Mouse (Mus musculus) forebrain, embryonic 11.5 days (tissue): Measurements from ENCODE around the gene Mars. TPM values are rescaled to one million over a fixed set of nuclear protein-coding genes. Genes with fewer than 3 reads are reported as not detected.

Experiments used
- ATAC-seq: fragments of 200-750 bp; cut with Nextera tagmentation; replicated peaks from 2 replicates; pipeline ENCODE4 v1.8.0; 2017; ENCODE audit warnings: moderate TSS enrichment; ENCODE audit not compliant: low FRiP score
- DNase-seq: peaks from one replicate; pipeline ENCODE4 v3.0.0-alpha.2; 2017; ENCODE audit warnings: low spot score
- H3K27ac ChIP-seq: fragments of 300-500 bp; sonication (generic); 2 replicates; pipeline ENCODE4 v1.5.1; 2014; ENCODE audit warnings: low read depth, low read length
- H3K27me3 ChIP-seq: fragments of 300-500 bp; sonication (generic); 2 replicates; pipeline ENCODE4 v1.6.1; 2014; ENCODE audit warnings: mild to moderate bottlenecking, low read length, mixed read lengths; ENCODE audit not compliant: control insufficient read depth, insufficient read depth
- H3K36me3 ChIP-seq: fragments of 300-500 bp; sonication (generic); 2 replicates; pipeline ENCODE4 v1.6.1; 2014; ENCODE audit warnings: mild to moderate bottlenecking, low read length, moderate library complexity, mixed read lengths; ENCODE audit not compliant: control insufficient read depth, insufficient read depth
- H3K4me1 ChIP-seq: fragments of 300-500 bp; sonication (generic); replicated peaks from 2 replicates; pipeline ENCODE4 v1.6.1; 2014; ENCODE audit warnings: low read length, mixed read lengths; ENCODE audit not compliant: control insufficient read depth, insufficient read depth
- H3K4me2 ChIP-seq: fragments of 300-500 bp; sonication (generic); 2 replicates; pipeline ENCODE4 v1.6.1; 2014; ENCODE audit warnings: low read depth, mild to moderate bottlenecking, low read length, moderate library complexity, mixed read lengths; ENCODE audit not compliant: severe bottlenecking
- H3K4me3 ChIP-seq: fragments of 300-500 bp; sonication (generic); 2 replicates; pipeline ENCODE4 v1.5.1; 2014; ENCODE audit warnings: low read depth, low read length
- H3K9ac ChIP-seq: fragments of 300-500 bp; sonication (generic); 2 replicates; pipeline ENCODE4 v1.6.1; 2014; ENCODE audit warnings: low read length
- H3K9me3 ChIP-seq: fragments of 300-500 bp; sonication (generic); 2 replicates; pipeline ENCODE4 v1.6.1; 2016; ENCODE audit warnings: low read length, mixed read lengths; ENCODE audit not compliant: control insufficient read depth
- WGBS: fragments of 180-500 bp; shearing (Covaris S2); extraction: QIAGEN DNeasy Blood & Tissue Kit; methylation state at CpG from one replicate; pipeline ENCODE4 v1.1.7; 2014; 5-methylcytosine and 5-hydroxymethylcytosine counted together
- polyA plus RNA-seq: library from polyadenylated mRNA; unstranded; fragments of >200 nt; fragmentation: Nextera tagmentation; extraction: Ambion mirVana; gene quantifications from 2 replicates; pipeline ENCODE4 v1.2.1, GENCODE M21; 2014

The Mars gene
- polyA plus RNA-seq, 1 experiment from 2014 or later = 191 TPM

- H3K9me3 ChIP-seq = no peaks in the 10 kb centered on the region
- peaks cover 8% of the 10 kb centered on the region; the same call in 1 of the 2 replicates for H3K27me3 ChIP-seq
- no peak overlapping the region for H3K27ac ChIP-seq
- H3K4me1 ChIP-seq = peaks cover 12% of the 10 kb centered on the region
- H3K4me2 ChIP-seq = peak overlapping the region; percentile 97
- peak overlapping the region; percentile 97 for H3K4me3 ChIP-seq
- DNase-seq (no peak), ATAC-seq (no peak)
- WGBS = 76% methylated on average over 5 of the region's 5 CpGs
- H3K9ac ChIP-seq = peak overlapping the region; percentile 96
- no peaks in the 10 kb centered on the region; the same call in 1 of the 2 replicates for H3K36me3 ChIP-seq
Observed at GRCm38 (mm10) chr10:127267318-127267717, 44.3 kb downstream of the Mars start.

- Histone ChIP-seq H3K9ac (peak within 1 kb of the TSS; percentile 96), H3K27me3 (peaks cover 10% of the 10 kb centered on the region; the same call in 1 of the 2 replicates), H3K36me3 (no peaks in the 10 kb centered on the region; the same call in 1 of the 2 replicates), H3K9me3 (no peaks in the 10 kb centered on the region), H3K4me3 (peak within 1 kb of the TSS; percentile 97), H3K4me1 (peaks cover 14% of the 10 kb centered on the region), H3K4me2 (peak within 1 kb of the TSS; percentile 97), H3K27ac (peak within 1 kb of the TSS; percentile 63; the same call in 1 of the 2 replicates)
- ATAC-seq = peak; percentile 97
- peak; percentile 97 for DNase-seq
- under 1% methylated on average over 70 of the region's 70 CpGs for WGBS
Observed at GRCm38 (mm10) chr10:127266112-127267091, 45.2 kb downstream of the Mars start, which contains the start of gene Dctn2. Gene Dctn2 (plus strand): TSS chr10:127266368.

- ATAC-seq (peak; percentile 32; the same call in 1 of the 2 replicates), DNase-seq (no peak)
- WGBS = 34% methylated on average over 4 of the region's 4 CpGs
- no peak overlapping the region for H3K9ac ChIP-seq
- H3K9me3 ChIP-seq = no peaks in the 10 kb centered on the region
- H3K4me2 ChIP-seq = peak overlapping the region; percentile 24; the same call in 1 of the 2 replicates
- H3K27me3 ChIP-seq = peaks cover 10% of the 10 kb centered on the region; the same call in 1 of the 2 replicates
- peaks cover 16% of the 10 kb centered on the region for H3K4me1 ChIP-seq
- no peaks in the 10 kb centered on the region; the same call in 1 of the 2 replicates for H3K36me3 ChIP-seq
- peak overlapping the region; percentile 97 for H3K4me3 ChIP-seq
- H3K27ac ChIP-seq = no peak overlapping the region
Observed at GRCm38 (mm10) chr10:127265727-127266111, 45.9 kb downstream of the Mars start.

GRCm38 (mm10) chr10:127264971-127265370, 46.6 kb downstream of the Mars start:
- DNase-seq (no peak), ATAC-seq (no peak)
- Histone ChIP-seq H3K4me1 (peaks cover 16% of the 10 kb centered on the region), H3K9ac (no peak overlapping the region), H3K36me3 (no peaks in the 10 kb centered on the region; the same call in 1 of the 2 replicates), H3K4me3 (no peak overlapping the region), H3K27me3 (peaks cover 10% of the 10 kb centered on the region; the same call in 1 of the 2 replicates), H3K4me2 (no peak overlapping the region), H3K9me3 (no peaks in the 10 kb centered on the region), H3K27ac (no peak overlapping the region)
- 68% methylated on average over 4 of the region's 4 CpGs for WGBS

GRCm38 (mm10) chr10:127264336-127264735, 47.2 kb downstream of the Mars start:
- Histone ChIP-seq H3K36me3 (no peaks in the 10 kb centered on the region; the same call in 1 of the 2 replicates), H3K9me3 (no peaks in the 10 kb centered on the region), H3K4me2 (no peak overlapping the region), H3K27ac (no peak overlapping the region), H3K4me1 (peaks cover 16% of the 10 kb centered on the region), H3K9ac (no peak overlapping the region), H3K27me3 (peaks cover 10% of the 10 kb centered on the region; the same call in 1 of the 2 replicates), H3K4me3 (no peak overlapping the region)
- no peak for DNase-seq
- WGBS = 82% methylated on average over 8 of the region's 8 CpGs
- no peak for ATAC-seq

- no peak overlapping the region; the same call in 1 of the 2 replicates for H3K4me2 ChIP-seq
- H3K27me3 ChIP-seq = peaks cover 10% of the 10 kb centered on the region; the same call in 1 of the 2 replicates
- H3K27ac ChIP-seq = no peak overlapping the region
- no peak for DNase-seq
- 38% methylated on average over 3 of the region's 3 CpGs for WGBS
- no peak overlapping the region for H3K4me3 ChIP-seq
- peaks cover 16% of the 10 kb centered on the region for H3K4me1 ChIP-seq
- ATAC-seq = no peak
- H3K9me3 ChIP-seq = no peaks in the 10 kb centered on the region
- H3K36me3 ChIP-seq = no peaks in the 10 kb centered on the region; the same call in 1 of the 2 replicates
- H3K9ac ChIP-seq = no peak overlapping the region
Observed at GRCm38 (mm10) chr10:127263631-127264030, 48.0 kb downstream of the Mars start.

- Histone ChIP-seq H3K4me3 (peak within 1 kb of the TSS; percentile 52), H3K9ac (peak within 1 kb of the TSS; percentile 59), H3K27me3 (peaks cover 10% of the 10 kb centered on the region; the same call in 1 of the 2 replicates), H3K9me3 (no peaks in the 10 kb centered on the region), H3K36me3 (no peaks in the 10 kb centered on the region), H3K4me1 (peaks cover 16% of the 10 kb centered on the region), H3K27ac (no peak within 1 kb of the TSS; the same call in 1 of the 2 replicates), H3K4me2 (peak within 1 kb of the TSS; percentile 82)
- 1% methylated on average over 53 of the region's 53 CpGs for WGBS
- peak; percentile 77 for DNase-seq
- ATAC-seq = peak; percentile 22; the same call in 1 of the 2 replicates
Observed at GRCm38 (mm10) chr10:127262548-127263398, 48.8 kb downstream of the Mars start, which contains the start of gene Kif5a. Gene Kif5a (minus strand): TSS chr10:127263348.
